Mouse (Mus musculus): ENCODE data around the gene Ercc1. TPM values are rescaled to one million over a fixed set of nuclear protein-coding genes. Genes with fewer than 3 reads are reported as not detected.

Gene Ercc1
- total RNA-seq, 4 experiments from 2014 or later = 34.9 to 42.8 (median 38.6) TPM

GRCm38 (mm10) chr7:19309278-19309883 is 35.2 kb upstream of the Ercc1 start:
- no peak for DNase-seq (ENCODE audit: low spot score in 2 of 2)

DNA sequence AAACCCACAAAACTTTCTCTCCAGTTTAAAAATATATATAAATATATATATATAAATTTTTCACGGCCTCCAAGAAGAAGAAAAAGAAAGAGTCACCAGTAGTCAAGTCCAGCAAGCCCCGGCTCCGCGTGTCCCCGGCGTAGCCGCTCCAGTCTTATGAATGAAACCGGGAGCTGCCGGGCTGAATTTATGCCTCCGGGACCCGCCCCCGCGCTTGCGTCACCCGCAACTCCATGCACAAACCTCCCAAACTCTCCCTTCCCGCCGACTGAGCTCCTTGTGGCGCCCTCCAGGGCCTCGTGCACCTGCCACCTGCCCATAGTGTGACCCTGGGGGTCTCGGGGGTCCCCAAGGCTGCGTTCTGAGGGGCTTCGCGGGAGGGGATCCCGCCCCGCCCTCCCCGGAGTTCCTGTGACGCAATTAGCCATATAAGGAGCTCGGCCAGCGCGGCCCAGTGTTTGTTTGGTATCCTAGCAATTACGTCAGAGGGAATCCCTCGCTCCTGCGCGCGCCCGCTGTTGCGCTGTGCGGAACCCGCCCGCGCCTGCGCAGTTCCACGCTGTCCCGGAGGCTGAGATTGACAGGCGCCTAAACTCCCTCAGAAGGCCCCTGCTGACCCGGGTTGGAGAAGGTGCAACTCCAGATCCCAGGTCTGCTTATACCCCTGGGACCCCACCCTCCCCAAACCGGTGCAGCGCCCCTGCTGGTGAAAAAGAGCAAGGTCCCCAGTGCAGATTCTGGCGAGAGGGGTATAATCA is 34.5 kb upstream of the Ercc1 start, which contains the start of gene Fosb:
Gene Fosb (minus strand): TSS at position 168 of the 758 bp plus-strand sequence.
- DNase-seq (ENCODE audit: low spot score in 2 of 2) = peak; percentile 92 to 95

- DNase-seq (ENCODE audit: low spot score in 2 of 2) = no peak
These were observed 32.6 kb upstream of the Ercc1 start for GRCm38 (mm10) chr7:19311991-19312390.

DNA sequence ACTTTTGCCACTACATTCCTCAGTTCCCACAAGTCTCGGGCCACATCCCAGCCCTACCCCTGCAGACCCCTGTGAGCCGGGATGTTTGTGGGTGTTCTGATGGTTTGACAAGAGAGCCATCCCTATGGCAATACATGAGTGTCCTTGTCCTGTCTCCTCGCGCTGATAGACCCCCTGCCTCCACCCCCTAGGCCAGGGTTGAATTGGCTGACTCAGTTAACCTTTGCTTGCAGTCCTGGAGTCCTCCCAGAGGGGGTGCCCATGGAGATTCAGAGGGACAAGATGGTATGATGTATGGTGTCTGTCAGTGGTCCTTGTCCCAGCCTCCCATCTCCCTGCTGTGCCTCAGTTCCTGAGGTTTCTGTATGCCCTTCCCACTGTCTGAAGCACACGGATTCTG is 30.5 kb upstream of the Ercc1 start:
- no peak for DNase-seq (ENCODE audit: low spot score in 2 of 2)

DNA sequence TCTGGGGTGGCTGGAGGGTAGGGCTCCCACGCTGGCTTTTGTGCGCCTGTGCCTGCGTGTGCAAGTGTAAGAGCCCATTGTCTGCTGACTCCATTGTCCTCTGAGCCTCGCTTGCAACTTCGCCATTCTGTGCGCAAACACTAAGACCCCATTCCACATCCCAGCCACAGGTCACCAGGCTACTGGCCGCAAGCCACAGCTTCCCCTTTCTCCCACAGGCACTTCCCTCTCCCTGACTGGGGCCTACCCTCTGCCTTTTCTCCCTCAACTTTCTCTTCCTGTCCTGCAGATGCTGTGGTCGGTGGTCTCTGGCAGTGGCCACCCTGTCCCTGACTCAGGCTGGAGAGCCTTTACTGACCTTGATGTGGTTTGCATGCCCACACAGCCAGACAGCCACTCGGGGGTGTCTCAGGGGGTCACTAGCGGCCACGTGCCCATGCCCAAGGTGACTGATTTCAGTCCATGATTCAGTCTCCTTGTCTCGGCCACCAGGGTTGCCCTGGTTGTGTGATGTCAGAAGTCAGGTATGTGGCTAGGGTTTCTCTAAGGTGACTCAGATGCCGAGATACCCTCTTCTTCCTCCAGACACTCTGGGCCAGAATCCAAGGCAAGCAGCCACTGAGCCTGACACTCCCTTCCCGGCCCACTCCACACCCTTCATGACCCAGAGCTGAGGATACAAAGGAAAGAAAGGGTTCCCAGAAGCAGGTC is 28.0 kb upstream of the Ercc1 start:
- no peak for DNase-seq (ENCODE audit: low spot score in 2 of 2)

GRCm38 (mm10) chr7:19318201-19318600 is 26.4 kb upstream of the Ercc1 start:
- no peak for DNase-seq (ENCODE audit: low spot score in 2 of 2)

DNA sequence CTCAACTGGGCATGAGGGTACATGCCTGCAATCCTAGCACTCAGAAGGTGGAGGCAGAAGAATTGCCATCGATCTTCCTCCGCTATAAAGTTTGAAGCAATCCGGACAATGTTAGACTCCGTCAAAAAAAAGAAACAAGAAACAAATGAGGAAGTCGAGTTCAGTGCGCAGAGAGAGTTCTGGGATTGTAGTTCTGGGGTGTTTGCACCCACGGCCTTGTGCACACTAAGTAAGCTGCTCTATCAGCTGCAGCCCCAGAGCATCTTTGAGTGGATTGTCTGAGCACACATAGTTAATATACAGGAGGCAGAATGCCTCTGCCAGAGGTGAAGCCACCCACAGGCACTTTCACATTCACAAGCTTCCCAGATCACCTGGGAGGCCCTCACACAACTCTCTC is 25.9 kb upstream of the Ercc1 start:
- no peak for DNase-seq (ENCODE audit: low spot score in 2 of 2)

DNA sequence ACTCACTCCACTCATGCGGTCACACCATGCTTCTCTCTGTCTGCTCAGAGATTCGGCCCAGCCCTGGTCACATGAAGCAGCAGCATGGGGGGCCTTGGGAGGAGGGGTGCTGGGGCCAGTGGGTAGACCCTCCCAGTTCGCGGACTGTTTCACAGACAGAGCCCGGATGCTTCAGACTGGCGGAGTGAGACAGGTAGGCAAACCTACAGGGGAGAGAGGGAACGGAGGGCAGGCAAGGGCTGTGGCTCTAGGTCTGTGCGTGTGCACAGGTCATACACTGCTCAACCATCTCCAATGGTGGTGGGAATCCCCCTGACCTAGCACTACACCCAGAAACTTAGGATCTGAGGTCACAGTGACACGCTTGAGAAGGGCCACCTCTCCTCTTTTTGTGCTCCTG is 25.1 kb upstream of the Ercc1 start:
- DNase-seq (ENCODE audit: low spot score in 2 of 2) = no peak

- DNase-seq (ENCODE audit: low spot score in 2 of 2) = peak; percentile 89 to 95
These were observed 24.7 kb upstream of the Ercc1 start for GRCm38 (mm10) chr7:19319906-19320305.

DNA sequence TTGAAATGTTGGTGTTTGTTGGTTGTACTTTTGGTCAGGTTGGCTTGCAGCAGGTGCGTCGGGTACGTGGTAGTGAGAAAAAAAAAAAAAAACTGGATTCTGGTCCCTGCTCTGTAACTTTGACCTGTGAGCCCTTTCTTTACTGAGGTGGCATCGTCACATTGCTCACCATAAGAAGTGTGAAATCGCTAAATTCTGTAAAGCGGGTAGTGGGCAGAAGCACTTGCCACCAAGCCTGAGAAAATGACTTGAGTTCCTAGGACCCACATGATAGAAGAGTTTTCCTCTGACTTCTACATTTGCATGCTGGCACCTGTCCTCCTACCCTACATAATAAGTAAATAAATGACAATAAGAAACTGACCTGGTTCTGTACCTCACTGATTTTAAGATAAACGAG is 23.9 kb upstream of the Ercc1 start:
- no peak for DNase-seq (ENCODE audit: low spot score in 2 of 2)

- DNase-seq (ENCODE audit: low spot score in 2 of 2) = no peak
These were observed 23.1 kb upstream of the Ercc1 start for GRCm38 (mm10) chr7:19321464-19321863.

DNA sequence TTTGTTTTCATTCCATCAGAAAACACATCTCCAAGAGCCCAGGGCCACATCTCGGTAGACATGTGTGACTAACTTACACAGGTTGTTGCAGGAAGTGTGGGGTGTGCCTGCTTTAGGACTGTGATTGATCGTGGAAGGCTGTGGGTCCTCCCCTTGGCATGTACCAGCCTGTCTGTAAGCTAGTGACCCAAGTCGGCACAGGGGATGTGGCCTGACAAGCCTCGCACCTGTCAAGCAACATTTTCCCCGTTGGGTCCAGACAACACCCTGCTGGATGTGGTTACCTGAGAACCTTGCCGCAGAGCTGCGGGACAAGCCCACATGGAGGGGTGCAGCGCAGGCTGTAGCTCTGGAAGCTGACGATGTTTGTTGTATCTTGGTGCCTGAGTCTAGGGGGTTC is 22.1 kb upstream of the Ercc1 start:
- no peak for DNase-seq (ENCODE audit: low spot score in 2 of 2)

DNA sequence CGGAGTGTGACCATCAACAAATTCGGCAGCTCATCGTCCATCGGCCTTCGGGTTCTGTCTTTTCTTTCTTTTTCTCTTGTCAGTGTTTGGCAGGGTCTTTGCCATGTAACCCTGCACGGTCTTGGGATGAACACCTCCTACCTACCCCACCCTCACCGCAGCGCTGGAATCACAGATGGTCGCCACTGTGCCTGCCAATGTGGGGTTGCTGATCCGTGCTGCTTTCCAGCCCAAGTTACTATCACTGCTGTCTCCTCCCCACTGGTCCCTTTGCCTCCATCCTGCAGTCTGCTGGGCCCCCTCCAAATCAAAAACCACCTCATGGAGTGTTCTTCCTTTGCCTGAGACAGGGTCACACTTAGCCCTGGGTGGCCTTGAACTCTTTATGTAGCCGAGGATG is 20.4 kb upstream of the Ercc1 start:
- DNase-seq (ENCODE audit: low spot score in 2 of 2) = no peak

GRCm38 (mm10) chr7:19325262-19326199 is 19.0 kb upstream of the Ercc1 start:
- DNase-seq (ENCODE audit: low spot score in 2 of 2) = no peak

- peak in 1 of 2 experiments; percentile 71 for DNase-seq (ENCODE audit: low spot score in 2 of 2)
These were observed 18.2 kb upstream of the Ercc1 start for GRCm38 (mm10) chr7:19326359-19326758.

DNA sequence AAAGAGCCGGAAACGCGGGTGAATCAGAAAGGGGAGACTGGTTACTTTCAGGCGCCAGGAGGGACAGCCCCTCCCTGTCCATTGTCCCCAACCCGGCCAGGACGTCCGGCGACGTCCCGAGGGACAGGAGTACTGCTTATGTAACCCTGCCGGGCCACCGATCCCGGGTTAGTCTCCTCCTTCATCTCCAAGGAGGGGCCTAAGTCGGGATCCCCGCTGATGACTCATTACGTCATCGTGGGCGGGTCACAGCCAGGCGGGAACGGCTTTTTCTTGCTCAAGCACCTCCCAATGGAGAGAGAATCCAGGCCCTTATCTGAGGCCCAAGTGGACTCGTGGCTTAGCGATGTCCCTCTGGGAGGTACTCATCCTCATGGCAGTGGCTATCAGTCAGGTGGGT is 17.4 kb upstream of the Ercc1 start:
- DNase-seq (ENCODE audit: low spot score in 2 of 2) = peak; percentile 70 to 89

GRCm38 (mm10) chr7:19327782-19328181 is 16.8 kb upstream of the Ercc1 start:
- no peak for DNase-seq (ENCODE audit: low spot score in 2 of 2)

DNA sequence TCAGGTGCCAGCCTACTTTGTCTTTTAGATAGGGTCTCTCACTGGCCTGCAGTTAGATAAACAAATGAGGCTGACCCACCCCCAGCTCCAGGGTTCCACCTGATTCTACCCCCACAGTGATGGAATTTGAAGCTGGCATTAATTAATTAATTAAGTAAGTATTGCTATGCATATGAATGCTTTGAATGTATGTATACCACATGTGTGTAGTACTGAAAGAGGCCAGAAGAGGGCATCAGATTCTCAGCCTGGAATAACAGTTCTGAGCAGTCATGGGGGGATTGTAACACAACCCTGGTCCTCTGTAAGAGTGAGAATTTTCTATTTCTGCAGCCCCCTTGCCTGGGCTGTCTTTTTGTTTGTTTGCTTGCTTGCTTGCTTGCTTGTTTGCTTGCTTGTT is 16.2 kb upstream of the Ercc1 start:
- DNase-seq (ENCODE audit: low spot score in 2 of 2) = no peak

GRCm38 (mm10) chr7:19331910-19332309 is 12.7 kb upstream of the Ercc1 start:
- DNase-seq (ENCODE audit: low spot score in 2 of 2) = no peak

- DNase-seq (ENCODE audit: low spot score in 2 of 2) = peak; percentile 58 to 81
These were observed 11.7 kb upstream of the Ercc1 start for GRCm38 (mm10) chr7:19332709-19333352.

GRCm38 (mm10) chr7:19335583-19335982 is 9.0 kb upstream of the Ercc1 start:
- DNase-seq (ENCODE audit: low spot score in 2 of 2) = no peak
